Mouse (Mus musculus) heart, adult 18-20 months (tissue): ENCODE measurements around the gene Prss41. TPM values are rescaled to one million over a fixed set of nuclear protein-coding genes. Genes with fewer than 3 reads are reported as not detected.
"Not testable (repeated sequence)": the region's sequence is repeated elsewhere in the genome, so short reads cannot be mapped to it uniquely, and the experiment has no call there.

Experiments
- DNase-seq, 2 experiments: peaks; one replicate each; pipeline ENCODE4 v3.0.0; 2021 to 2022; ENCODE audit warnings: mixed read lengths in 1 of 2
- long read RNA-seq, 2 experiments: library from polyadenylated mRNA; stranded (forward); transcript quantifications; one replicate each; pipeline ENCODE4 v2.0.0; 2021
- total RNA-seq, 2 experiments: library from RNA; stranded (reverse); gene quantifications; 2 replicates each; pipeline ENCODE4 v1.2.3; 2021

Prss41 gene
- not detected for total RNA-seq
- long read RNA-seq, experiment 1, result 0 reads
- long read RNA-seq, experiment 2, result 0 reads

GRCm38 (mm10) chr17:23843812-23844273 is at the start of gene Prss41, which contains the start of gene Prss32:
Prss41 (minus strand) TSS chr17:23844172.
Prss32 (plus strand) TSS chr17:23843855.
- peak; percentile 47 to 57 for DNase-seq

- not testable (repeated sequence) for DNase-seq
These were observed 36.6 kb upstream of the Prss41 start, which contains the start of the genes Dcpp1 and Dcpp2 for GRCm38 (mm10) chr17:23880576-23880975. Dcpp1 (plus strand) TSS chr17:23880876. Dcpp2 (plus strand) TSS chr17:23880880.

GRCm38 (mm10) chr17:23877166-23877565 is 33.2 kb upstream of the Prss41 start:
- no peak for DNase-seq

GRCm38 (mm10) chr17:23876741-23877140 is 32.8 kb upstream of the Prss41 start:
- DNase-seq, result no peak

GRCm38 (mm10) chr17:23873884-23874856 is 30.2 kb upstream of the Prss41 start:
- DNase-seq, result peak; percentile 28 to 68

- DNase-seq, result no peak
These were observed 24.5 kb upstream of the Prss41 start for GRCm38 (mm10) chr17:23868513-23868912.

- DNase-seq, result no peak
These were observed 23.8 kb upstream of the Prss41 start, which contains the start of gene Prss21 for GRCm38 (mm10) chr17:23867756-23868155. Prss21 (plus strand) TSS chr17:23868056.

- DNase-seq, result no peak
These were observed 19.0 kb upstream of the Prss41 start for GRCm38 (mm10) chr17:23862926-23863325.

GRCm38 (mm10) chr17:23857913-23858312 is 13.9 kb upstream of the Prss41 start:
- DNase-seq, result no peak

- DNase-seq, result no peak
These were observed 13.2 kb upstream of the Prss41 start for GRCm38 (mm10) chr17:23857193-23857592.

- no peak for DNase-seq
These were observed 10.3 kb upstream of the Prss41 start for GRCm38 (mm10) chr17:23854229-23854765.

- peak; percentile 21 to 37 for DNase-seq
These were observed 9.3 kb upstream of the Prss41 start for GRCm38 (mm10) chr17:23853292-23853691.

GRCm38 (mm10) chr17:23850853-23851749 is 7.1 kb upstream of the Prss41 start:
- DNase-seq, result peak; percentile 24 to 77

GRCm38 (mm10) chr17:23850028-23850427 is 6.1 kb upstream of the Prss41 start:
- DNase-seq, result no peak

- DNase-seq, result no peak
These were observed 696 bp downstream of the Prss41 start for GRCm38 (mm10) chr17:23843141-23843811.

- peak; percentile 38 to 81 for DNase-seq
These were observed 2.8 kb downstream of the Prss41 start for GRCm38 (mm10) chr17:23841145-23841544.

- DNase-seq, result no peak
These were observed 7.9 kb downstream of the Prss41 start, which contains the start of gene Prss33 for GRCm38 (mm10) chr17:23836006-23836575. Prss33 (minus strand) TSS chr17:23836056.

- no peak for DNase-seq
These were observed 12.8 kb downstream of the Prss41 start for GRCm38 (mm10) chr17:23831201-23831600.

- DNase-seq, result peak; percentile 90 to 92
These were observed 14.8 kb downstream of the Prss41 start, which contains the start of gene Elob for GRCm38 (mm10) chr17:23829064-23829619. Elob (minus strand) TSS chr17:23829136.
